Mouse (Mus musculus) C2C12 (cell line): ENCODE data around the gene Prss54.

Experiments used
- CEBPB ChIP-seq: IDR thresholded peaks from one replicate; pipeline ENCODE4 v1.6.1; 2011; ENCODE audit warnings: low read depth, mild to moderate bottlenecking, control low read depth, moderate library complexity
- CTCF ChIP-seq: IDR thresholded peaks from one replicate; pipeline ENCODE4 v1.5.1; 2011; ENCODE audit not compliant: control insufficient read depth, insufficient read depth, insufficient read length
- MAX ChIP-seq: IDR thresholded peaks from one replicate; pipeline ENCODE4 v1.6.1; 2011; ENCODE audit warnings: mild to moderate bottlenecking, control low read depth

DNA sequence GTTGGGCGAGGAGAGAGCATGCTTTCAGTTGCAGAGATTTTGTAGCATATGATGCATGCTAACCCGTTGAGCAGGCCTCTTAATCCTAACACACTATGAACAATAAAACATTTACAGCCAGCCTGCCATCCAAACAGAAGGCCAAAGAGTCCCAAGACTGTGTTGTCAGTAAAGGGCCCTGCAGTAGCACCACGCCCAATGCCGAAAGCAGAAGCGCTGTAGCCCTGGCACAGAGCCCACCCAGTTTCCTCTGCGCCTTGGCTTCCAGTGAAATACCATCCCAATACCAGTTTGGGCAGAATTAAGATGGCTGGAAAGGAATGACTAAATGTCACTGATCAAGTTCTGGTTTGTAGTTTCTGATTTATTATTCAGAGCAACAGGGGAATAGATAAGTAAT is 33.9 kb downstream of the Prss54 start:
- TF ChIP-seq CTCF, result no peak
- no peak for TF ChIP-seq CEBPB
- no peak for TF ChIP-seq MAX
